Mouse (Mus musculus): ENCODE measurements around the gene Ppp3cb. TPM values are rescaled to one million over a fixed set of nuclear protein-coding genes. Genes with fewer than 3 reads are reported as not detected.
A peak's percentile ranks its signal among the peaks of the same experiment; 100 is the strongest.

Ppp3cb gene
- polyA plus RNA-seq, 1 experiment from 2014 or later = 107 TPM

- Histone ChIP-seq H3K36me3 (ENCODE audit: control insufficient read depth, insufficient read depth, low read length) (peaks cover 9% of the 10 kb centered on the region), H3K9me3 (replicated peaks; ENCODE audit: control insufficient read depth, low read length, poor library complexity, severe bottlenecking) (no peaks in the 10 kb centered on the region), H3K4me1 (ENCODE audit: control insufficient read depth, insufficient read depth, low read length) (no peaks in the 10 kb centered on the region), H3K4me3 (ENCODE audit: low read depth, low read length) (no peak overlapping the region), H3K4me2 (ENCODE audit: low read length) (no peak overlapping the region), H3K27ac (ENCODE audit: low read length) (no peak overlapping the region), H3K9ac (ENCODE audit: low read depth, low read length) (no peak overlapping the region), H3K27me3 (ENCODE audit: control insufficient read depth, insufficient read depth, low read depth, low read length) (no peaks in the 10 kb centered on the region)
- WGBS = 75% methylated on average over 14 of the region's 14 CpGs
- no peak for ATAC-seq
Measured at GRCm38 (mm10) chr14:20460216-20460615, 86.2 kb downstream of the Ppp3cb start.

GRCm38 (mm10) chr14:20458378-20458777, 88.0 kb downstream of the Ppp3cb start:
- Histone ChIP-seq H3K4me1 (ENCODE audit: control insufficient read depth, insufficient read depth, low read length) (no peaks in the 10 kb centered on the region), H3K4me3 (ENCODE audit: low read depth, low read length) (no peak overlapping the region), H3K36me3 (ENCODE audit: control insufficient read depth, insufficient read depth, low read length) (peaks cover 3% of the 10 kb centered on the region; the same call in 1 of the 2 replicates), H3K4me2 (ENCODE audit: low read length) (no peak overlapping the region), H3K9ac (ENCODE audit: low read depth, low read length) (no peak overlapping the region), H3K27ac (ENCODE audit: low read length) (no peak overlapping the region), H3K9me3 (replicated peaks; ENCODE audit: control insufficient read depth, low read length, poor library complexity, severe bottlenecking) (no peaks in the 10 kb centered on the region), H3K27me3 (ENCODE audit: control insufficient read depth, insufficient read depth, low read depth, low read length) (no peaks in the 10 kb centered on the region)
- 93% methylated on average over 9 of the region's 9 CpGs for WGBS
- no peak for ATAC-seq

- Histone ChIP-seq H3K4me2 (ENCODE audit: low read length) (no peak overlapping the region), H3K27me3 (ENCODE audit: control insufficient read depth, insufficient read depth, low read depth, low read length) (no peaks in the 10 kb centered on the region), H3K9ac (ENCODE audit: low read depth, low read length) (no peak overlapping the region), H3K27ac (ENCODE audit: low read length) (no peak overlapping the region), H3K36me3 (ENCODE audit: control insufficient read depth, insufficient read depth, low read length) (no peaks in the 10 kb centered on the region; the same call in 1 of the 2 replicates), H3K4me3 (ENCODE audit: low read depth, low read length) (no peak overlapping the region), H3K9me3 (replicated peaks; ENCODE audit: control insufficient read depth, low read length, poor library complexity, severe bottlenecking) (no peaks in the 10 kb centered on the region), H3K4me1 (ENCODE audit: control insufficient read depth, insufficient read depth, low read length) (peaks cover 3% of the 10 kb centered on the region; the same call in 1 of the 2 replicates)
- ATAC-seq = 0 out of 2 replicates have a peak, but pooled peaks have one; percentile 55
- WGBS = 93% methylated on average over 5 of the region's 5 CpGs
Measured at GRCm38 (mm10) chr14:20452929-20453328, 93.4 kb downstream of the Ppp3cb start.

- H3K4me3 ChIP-seq (ENCODE audit: low read depth, low read length) = peak within 1 kb of the TSS; percentile 43
- peak within 1 kb of the TSS; percentile 76 for H3K4me2 ChIP-seq (ENCODE audit: low read length)
- 2% methylated on average over 15 of the region's 15 CpGs for WGBS
- H3K9ac ChIP-seq (ENCODE audit: low read depth, low read length) = peak within 1 kb of the TSS; percentile 49
- H3K27me3 ChIP-seq (ENCODE audit: control insufficient read depth, insufficient read depth, low read depth, low read length) = no peaks in the 10 kb centered on the region
- H3K36me3 ChIP-seq (ENCODE audit: control insufficient read depth, insufficient read depth, low read length) = no peaks in the 10 kb centered on the region; the same call in 1 of the 2 replicates
- peak within 1 kb of the TSS; percentile 66 for H3K27ac ChIP-seq (ENCODE audit: low read length)
- H3K9me3 ChIP-seq (replicated peaks; ENCODE audit: control insufficient read depth, low read length, poor library complexity, severe bottlenecking) = no peaks in the 10 kb centered on the region
- ATAC-seq = peak; percentile 87
- peaks cover 3% of the 10 kb centered on the region; the same call in 1 of the 2 replicates for H3K4me1 ChIP-seq (ENCODE audit: control insufficient read depth, insufficient read depth, low read length)
Measured at GRCm38 (mm10) chr14:20451765-20452331, 94.5 kb downstream of the Ppp3cb start, which contains the start of gene Cfap70. TSS of gene Cfap70 (minus strand) at chr14:20452226.

- 11% methylated on average over 2 of the region's 2 CpGs for WGBS
- Histone ChIP-seq H3K4me2 (ENCODE audit: low read length) (peak overlapping the region; percentile 76), H3K27ac (ENCODE audit: low read length) (peak overlapping the region; percentile 66; the same call in 1 of the 2 replicates), H3K36me3 (ENCODE audit: control insufficient read depth, insufficient read depth, low read length) (no peaks in the 10 kb centered on the region; the same call in 1 of the 2 replicates), H3K9ac (ENCODE audit: low read depth, low read length) (peak overlapping the region; percentile 49), H3K4me3 (ENCODE audit: low read depth, low read length) (peak overlapping the region; percentile 43), H3K27me3 (ENCODE audit: control insufficient read depth, insufficient read depth, low read depth, low read length) (no peaks in the 10 kb centered on the region), H3K9me3 (replicated peaks; ENCODE audit: control insufficient read depth, low read length, poor library complexity, severe bottlenecking) (no peaks in the 10 kb centered on the region), H3K4me1 (ENCODE audit: control insufficient read depth, insufficient read depth, low read length) (peaks cover 3% of the 10 kb centered on the region; the same call in 1 of the 2 replicates)
- ATAC-seq = 0 out of 2 replicates have a peak, but pooled peaks have one; percentile 50
Measured at GRCm38 (mm10) chr14:20451302-20451701, 95.1 kb downstream of the Ppp3cb start.

Other genes starting within 250 kb of the Ppp3cb start
- 47.9 and 49.1 TPM in 2 replicates for gene Ecd, start 198.5 kb downstream of the Ppp3cb start, polyA plus RNA-seq (2015; fragmentation: Nextera tagmentation; extraction: Ambion mirVana)
- 40.6 and 45.5 TPM in 2 replicates for gene Fam149b, start 198.4 kb downstream of the Ppp3cb start, polyA plus RNA-seq (2015; fragmentation: Nextera tagmentation; extraction: Ambion mirVana)
- gene Dnajc9, start 157.7 kb downstream of the Ppp3cb start, polyA plus RNA-seq (2015; fragmentation: Nextera tagmentation; extraction: Ambion mirVana) = 123 and 124 TPM in 2 replicates
- gene Mrps16, start 152.9 kb downstream of the Ppp3cb start, polyA plus RNA-seq (2015; fragmentation: Nextera tagmentation; extraction: Ambion mirVana) = 58.7 and 61.5 TPM in 2 replicates
- 1.3 and 2.4 TPM in 2 replicates for gene Cfap70, start 94.3 kb downstream of the Ppp3cb start, polyA plus RNA-seq (2015; fragmentation: Nextera tagmentation; extraction: Ambion mirVana)
- gene Anxa7, start 66.4 kb downstream of the Ppp3cb start, polyA plus RNA-seq (2015; fragmentation: Nextera tagmentation; extraction: Ambion mirVana) = 13.1 and 16.1 TPM in 2 replicates
- gene Mss51, start 49.7 kb downstream of the Ppp3cb start, polyA plus RNA-seq (2015; fragmentation: Nextera tagmentation; extraction: Ambion mirVana) = 0.26 and 0.45 TPM in 2 replicates
- gene Usp54, start 94.5 kb upstream of the Ppp3cb start, polyA plus RNA-seq (2015; fragmentation: Nextera tagmentation; extraction: Ambion mirVana) = 13.8 and 14.2 TPM in 2 replicates
- gene Myoz1, start 110.0 kb upstream of the Ppp3cb start, polyA plus RNA-seq (2015; fragmentation: Nextera tagmentation; extraction: Ambion mirVana) = 0.19 TPM in 1 of 2 replicates, not detected in the other
- gene Synpo2l, start 121.8 kb upstream of the Ppp3cb start, polyA plus RNA-seq (2015; fragmentation: Nextera tagmentation; extraction: Ambion mirVana) = 0.16 and 0.24 TPM in 2 replicates
- gene Sec24c, start 127.7 kb upstream of the Ppp3cb start, polyA plus RNA-seq (2015; fragmentation: Nextera tagmentation; extraction: Ambion mirVana) = 89.9 and 92.9 TPM in 2 replicates
- 25.5 and 27.2 TPM in 2 replicates for gene Fut11, start 148.4 kb upstream of the Ppp3cb start, polyA plus RNA-seq (2015; fragmentation: Nextera tagmentation; extraction: Ambion mirVana)
- 166 and 171 TPM in 2 replicates for gene Chchd1, start 156.4 kb upstream of the Ppp3cb start, polyA plus RNA-seq (2015; fragmentation: Nextera tagmentation; extraction: Ambion mirVana)
- 44.9 and 50.3 TPM in 2 replicates for gene Zswim8, start 161.0 kb upstream of the Ppp3cb start, polyA plus RNA-seq (2015; fragmentation: Nextera tagmentation; extraction: Ambion mirVana)
- 17.5 and 19.3 TPM in 2 replicates for gene Ndst2, start 188.0 kb upstream of the Ppp3cb start, polyA plus RNA-seq (2015; fragmentation: Nextera tagmentation; extraction: Ambion mirVana)
- gene Camk2g, start 247.5 kb upstream of the Ppp3cb start, polyA plus RNA-seq (2015; fragmentation: Nextera tagmentation; extraction: Ambion mirVana) = 149 and 180 TPM in 2 replicates